Mouse (Mus musculus) limb, embryonic 15.5 days (tissue): ENCODE measurements at regions not wholly inside any gene's neighbourhood (a gene's known extent, or its start where the extent isn't known, plus 50 kb on each side); places are given as distances from the start of the nearest gene placed in this dataset.
A peak's percentile ranks its signal among the peaks of the same experiment; 100 is the strongest.

Experiments
- ATAC-seq: fragments of 200-750 bp; cut with Nextera tagmentation; 2 replicates; pipeline ENCODE4 v1.8.0; 2017; ENCODE audit warnings: low read depth, moderate TSS enrichment; ENCODE audit not compliant: insufficient number of reproducible peaks, low FRiP score, low TSS enrichment
- H3K27ac ChIP-seq: fragments of 300-500 bp; sonication (generic); 2 replicates; pipeline ENCODE4 v1.5.1; 2015; ENCODE audit warnings: moderate library complexity, mild to moderate bottlenecking, inconsistent platforms
- H3K27me3 ChIP-seq: fragments of 300-500 bp; sonication (generic); 2 replicates; pipeline ENCODE4 v1.6.1; 2015; ENCODE audit warnings: inconsistent platforms
- H3K36me3 ChIP-seq: fragments of 300-500 bp; sonication (generic); 2 replicates; pipeline ENCODE4 v1.6.1; 2015; ENCODE audit warnings: inconsistent platforms
- H3K4me1 ChIP-seq: fragments of 300-500 bp; sonication (generic); 2 replicates; pipeline ENCODE4 v1.6.1; 2015; ENCODE audit warnings: inconsistent platforms
- H3K4me2 ChIP-seq: fragments of 300-500 bp; sonication (generic); 2 replicates; pipeline ENCODE4 v1.6.1; 2015; ENCODE audit warnings: mild to moderate bottlenecking, inconsistent platforms
- H3K4me3 ChIP-seq: fragments of 300-500 bp; sonication (generic); 2 replicates; pipeline ENCODE4 v1.5.1; 2015; ENCODE audit warnings: mild to moderate bottlenecking, inconsistent platforms
- H3K9ac ChIP-seq: fragments of 300-500 bp; sonication (generic); 2 replicates; pipeline ENCODE4 v1.6.1; 2015; ENCODE audit warnings: inconsistent platforms
- H3K9me3 ChIP-seq: fragments of 300-500 bp; sonication (generic); 2 replicates; pipeline ENCODE4 v1.6.1; 2016; ENCODE audit warnings: inconsistent platforms
- WGBS: fragments of 180-500 bp; shearing (Covaris S2); methylation state at CpG from one replicate; pipeline ENCODE4 v1.1.7; 2015; 5-methylcytosine and 5-hydroxymethylcytosine counted together

DNA sequence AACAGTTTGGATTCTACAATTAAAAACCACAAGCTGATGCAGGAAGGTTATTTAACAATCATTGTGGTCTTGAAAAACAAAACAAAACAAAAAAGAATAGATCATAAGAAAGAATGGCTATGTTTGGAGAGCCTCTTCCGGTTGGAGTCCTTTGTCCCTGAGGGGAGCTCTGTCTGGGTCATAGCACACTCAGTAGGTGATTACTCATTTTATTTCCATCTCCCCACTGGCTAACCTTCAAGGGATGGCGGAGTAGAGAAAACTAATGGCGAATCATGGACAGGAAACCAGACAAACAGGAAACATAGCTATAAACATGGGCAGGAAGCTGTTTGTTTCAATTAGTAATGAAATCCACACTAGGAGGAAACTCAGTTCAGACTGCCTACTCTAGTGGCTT is 545.8 kb upstream of the Tenm3 start:
- H3K9me3 ChIP-seq, result no peaks in the 10 kb centered on the region
- H3K4me2 ChIP-seq, result no peak overlapping the region
- no peak overlapping the region for H3K9ac ChIP-seq
- no peaks in the 10 kb centered on the region for H3K36me3 ChIP-seq
- ATAC-seq, result no peak
- whole genome bisulfite sequencing, result 40% methylated on average over 3 of the region's 3 CpGs
- H3K27me3 ChIP-seq, result no peaks in the 10 kb centered on the region
- no peak overlapping the region for H3K27ac ChIP-seq
- H3K4me3 ChIP-seq, result no peak overlapping the region
- no peaks in the 10 kb centered on the region for H3K4me1 ChIP-seq

DNA sequence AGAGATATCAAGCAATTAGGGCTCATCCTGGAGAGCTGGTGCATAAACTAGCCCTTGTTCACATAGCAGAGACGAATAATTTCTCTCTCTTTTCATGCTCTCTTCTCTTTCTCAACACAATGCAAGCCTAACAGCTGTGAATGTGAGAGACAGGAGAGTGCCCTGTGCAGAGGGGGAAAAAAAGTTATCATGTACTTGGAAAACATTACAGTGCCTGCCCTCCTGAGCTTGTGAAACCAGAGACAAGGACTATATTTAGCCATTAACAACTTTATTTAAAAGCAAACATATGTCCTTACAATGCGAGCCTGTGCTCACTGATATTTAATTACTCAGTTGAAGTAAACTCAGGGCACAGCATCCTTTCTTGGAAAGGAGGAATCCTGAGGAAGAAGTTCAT is 543.8 kb upstream of the Tenm3 start:
- Histone ChIP-seq H3K4me1 (no peaks in the 10 kb centered on the region), H3K27ac (no peak overlapping the region), H3K27me3 (no peaks in the 10 kb centered on the region), H3K4me3 (no peak overlapping the region), H3K9me3 (no peaks in the 10 kb centered on the region), H3K9ac (no peak overlapping the region), H3K4me2 (no peak overlapping the region), H3K36me3 (no peaks in the 10 kb centered on the region)
- WGBS, result 27% methylated on average over 2 of the region's 2 CpGs
- no peak for ATAC-seq

DNA sequence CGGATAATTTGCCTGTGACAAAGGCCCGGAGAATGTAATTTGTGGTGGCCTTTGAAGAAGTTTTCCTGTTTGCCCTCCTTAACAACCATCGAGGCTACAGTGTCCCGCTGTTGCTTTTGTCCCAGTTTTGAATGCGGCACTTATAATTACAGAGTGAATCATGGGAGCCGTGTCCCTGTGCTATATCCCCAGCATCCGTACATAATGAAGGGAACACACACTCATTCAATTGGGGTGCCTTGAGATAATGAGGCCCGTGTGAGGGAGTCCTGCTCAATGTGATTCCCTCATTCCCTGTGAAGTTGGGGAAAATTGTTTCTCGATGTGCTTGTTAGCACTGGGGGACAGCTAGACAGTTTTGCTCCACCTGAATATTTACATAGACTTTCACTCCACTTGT is 528.9 kb upstream of the Tenm3 start:
- Histone ChIP-seq H3K9ac (no peak overlapping the region), H3K27ac (no peak overlapping the region), H3K27me3 (no peaks in the 10 kb centered on the region), H3K9me3 (no peaks in the 10 kb centered on the region), H3K4me1 (no peaks in the 10 kb centered on the region), H3K36me3 (no peaks in the 10 kb centered on the region), H3K4me3 (no peak overlapping the region), H3K4me2 (no peak overlapping the region)
- WGBS, result 86% methylated on average over 9 of the region's 9 CpGs
- ATAC-seq, result no peak

DNA sequence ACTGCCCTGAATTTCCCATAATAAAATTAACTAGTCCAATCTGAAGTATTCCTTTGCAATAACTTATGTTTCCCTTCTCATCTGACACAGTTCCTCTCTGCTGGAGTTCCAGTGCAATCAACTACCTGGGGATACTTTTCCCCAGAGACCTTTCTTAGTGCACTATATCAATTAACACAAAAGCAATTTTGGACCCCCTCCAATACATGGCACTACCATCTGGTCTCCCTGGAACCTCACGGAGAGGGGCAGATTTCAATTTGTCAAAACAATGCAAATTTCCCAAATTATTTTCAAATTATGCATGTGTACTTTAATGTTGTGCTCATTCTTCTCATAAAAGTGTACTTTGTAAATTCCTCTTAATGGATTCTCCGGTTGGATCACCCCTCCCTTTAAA is 518.9 kb upstream of the Tenm3 start:
- H3K4me3 ChIP-seq, result no peak overlapping the region
- H3K27me3 ChIP-seq, result no peaks in the 10 kb centered on the region
- no peak for ATAC-seq
- no peaks in the 10 kb centered on the region for H3K9me3 ChIP-seq
- 59% methylated on average over 2 of the region's 2 CpGs for WGBS
- H3K27ac ChIP-seq, result no peak overlapping the region
- no peak overlapping the region for H3K9ac ChIP-seq
- no peaks in the 10 kb centered on the region for H3K4me1 ChIP-seq
- no peak overlapping the region for H3K4me2 ChIP-seq
- H3K36me3 ChIP-seq, result no peaks in the 10 kb centered on the region

DNA sequence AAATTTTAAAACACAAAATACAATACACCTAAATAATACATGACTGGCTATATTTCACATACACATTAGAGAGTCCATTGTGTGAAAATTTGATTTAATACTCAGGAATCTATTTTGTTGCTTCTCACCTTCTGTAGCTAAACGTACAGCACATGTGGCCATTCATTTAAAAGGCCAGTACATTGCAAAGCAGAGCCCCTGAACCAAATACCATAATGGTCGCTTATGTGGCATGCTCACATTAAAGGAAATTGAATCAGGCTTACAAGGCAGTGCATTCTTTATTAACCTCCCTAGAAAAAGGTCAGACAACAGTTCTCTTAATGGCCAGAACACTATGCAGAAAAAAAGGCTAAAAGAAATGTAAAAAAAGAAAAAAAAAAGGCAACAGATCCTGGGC is 517.7 kb upstream of the Tenm3 start:
- no peaks in the 10 kb centered on the region for H3K36me3 ChIP-seq
- no peak overlapping the region for H3K4me2 ChIP-seq
- no peak overlapping the region for H3K9ac ChIP-seq
- WGBS, result 30% methylated on average over 2 of the region's 2 CpGs
- no peaks in the 10 kb centered on the region for H3K27me3 ChIP-seq
- H3K4me1 ChIP-seq, result no peaks in the 10 kb centered on the region
- H3K9me3 ChIP-seq, result no peaks in the 10 kb centered on the region
- H3K27ac ChIP-seq, result no peak overlapping the region
- no peak overlapping the region for H3K4me3 ChIP-seq
- no peak for ATAC-seq

DNA sequence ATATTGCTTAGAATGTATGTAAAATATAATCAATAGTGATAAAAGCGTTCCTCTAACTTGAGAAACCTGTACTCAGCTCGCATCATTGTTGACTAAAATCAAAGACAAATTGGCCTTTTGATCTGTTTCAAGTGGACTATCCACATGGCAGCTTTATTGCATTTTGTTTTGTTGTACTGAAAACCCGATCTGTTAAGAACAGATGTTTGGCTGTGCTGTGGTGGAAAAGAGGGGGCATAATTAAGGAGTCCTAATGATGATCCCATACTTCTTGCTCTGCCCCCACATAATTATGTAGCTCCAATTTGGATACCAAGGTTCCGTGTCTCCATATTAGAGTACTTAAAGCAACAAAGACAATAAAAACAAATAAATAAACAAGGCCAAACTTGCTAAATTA is 516.4 kb upstream of the Tenm3 start:
- Histone ChIP-seq H3K4me3 (no peak overlapping the region), H3K9ac (no peak overlapping the region), H3K4me1 (no peaks in the 10 kb centered on the region), H3K36me3 (no peaks in the 10 kb centered on the region), H3K4me2 (no peak overlapping the region), H3K27ac (no peak overlapping the region), H3K9me3 (no peaks in the 10 kb centered on the region), H3K27me3 (no peaks in the 10 kb centered on the region)
- no peak for ATAC-seq
- 51% methylated on average over 4 of the region's 4 CpGs for WGBS

DNA sequence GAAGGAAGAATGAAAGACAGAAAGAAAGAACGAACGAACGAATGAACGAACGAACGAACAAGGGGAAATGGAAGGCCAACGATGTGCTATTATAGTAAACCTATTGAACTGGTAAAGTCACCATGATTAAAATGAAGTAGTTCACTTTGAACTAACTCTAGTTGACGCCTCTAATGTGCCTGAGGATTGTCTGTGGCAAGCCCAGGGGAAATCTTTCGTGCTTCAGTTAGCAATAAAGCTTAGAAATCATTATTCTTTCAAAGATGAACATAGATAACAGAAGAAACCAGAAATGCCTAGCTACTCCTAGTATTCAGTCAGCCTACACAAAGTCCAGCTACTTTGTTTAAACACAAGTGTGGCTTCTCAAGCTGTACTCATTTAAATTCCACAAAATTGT is 515.9 kb upstream of the Tenm3 start:
- Histone ChIP-seq H3K9me3 (no peaks in the 10 kb centered on the region), H3K4me2 (no peak overlapping the region), H3K4me1 (no peaks in the 10 kb centered on the region), H3K9ac (no peak overlapping the region), H3K27me3 (no peaks in the 10 kb centered on the region), H3K36me3 (no peaks in the 10 kb centered on the region), H3K27ac (no peak overlapping the region), H3K4me3 (no peak overlapping the region)
- no peak for ATAC-seq
- WGBS, result 72% methylated on average over 9 of the region's 9 CpGs

DNA sequence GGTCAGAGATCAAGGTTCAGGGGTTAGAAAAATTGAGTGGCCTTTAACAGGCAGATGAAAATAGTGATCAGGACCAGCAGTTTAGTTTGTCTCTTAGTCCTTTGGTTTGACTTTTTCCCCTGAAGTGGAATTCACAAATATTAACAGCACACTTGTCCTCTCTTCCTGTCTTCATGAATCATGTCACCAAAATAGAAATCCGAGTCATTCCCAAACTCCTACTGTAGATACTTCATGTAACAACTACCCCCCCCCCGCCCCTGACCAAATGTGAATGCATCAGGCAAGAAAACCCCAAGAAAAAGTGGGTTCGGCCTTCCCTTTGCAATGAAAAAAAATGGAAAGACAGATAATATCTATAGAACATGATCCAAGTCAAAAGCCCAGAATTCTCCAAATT is 504.9 kb upstream of the Tenm3 start:
- 76% methylated on average over 3 of the region's 3 CpGs for WGBS
- Histone ChIP-seq H3K36me3 (no peaks in the 10 kb centered on the region), H3K27ac (no peak overlapping the region), H3K27me3 (no peaks in the 10 kb centered on the region), H3K4me1 (no peaks in the 10 kb centered on the region), H3K9ac (no peak overlapping the region), H3K4me3 (no peak overlapping the region), H3K4me2 (no peak overlapping the region), H3K9me3 (no peaks in the 10 kb centered on the region)
- ATAC-seq, result no peak

DNA sequence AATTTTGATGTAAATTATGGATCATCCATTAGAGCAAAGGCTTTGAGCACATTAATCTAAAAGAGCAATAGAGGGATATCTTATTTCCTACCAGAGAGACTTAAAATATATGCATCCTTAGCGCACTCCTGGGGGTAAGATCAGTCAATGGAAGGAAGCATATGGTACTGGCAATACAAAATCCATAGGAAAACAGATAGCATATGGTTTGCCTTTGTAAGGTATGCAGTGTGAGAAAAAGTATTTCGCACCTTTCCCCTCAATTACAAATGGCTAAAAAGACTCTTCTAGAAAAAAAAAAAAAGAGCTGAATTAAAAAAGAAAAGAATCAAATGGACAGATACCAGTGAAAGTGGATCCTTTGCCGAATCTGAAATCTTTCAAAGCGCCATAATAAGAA is 495.0 kb upstream of the Tenm3 start:
- Histone ChIP-seq H3K27ac (no peak overlapping the region), H3K27me3 (no peaks in the 10 kb centered on the region), H3K9ac (no peak overlapping the region), H3K4me2 (no peak overlapping the region), H3K4me1 (no peaks in the 10 kb centered on the region), H3K4me3 (no peak overlapping the region), H3K36me3 (no peaks in the 10 kb centered on the region), H3K9me3 (no peaks in the 10 kb centered on the region)
- ATAC-seq, result no peak
- WGBS, result 87% methylated on average over 4 of the region's 4 CpGs

DNA sequence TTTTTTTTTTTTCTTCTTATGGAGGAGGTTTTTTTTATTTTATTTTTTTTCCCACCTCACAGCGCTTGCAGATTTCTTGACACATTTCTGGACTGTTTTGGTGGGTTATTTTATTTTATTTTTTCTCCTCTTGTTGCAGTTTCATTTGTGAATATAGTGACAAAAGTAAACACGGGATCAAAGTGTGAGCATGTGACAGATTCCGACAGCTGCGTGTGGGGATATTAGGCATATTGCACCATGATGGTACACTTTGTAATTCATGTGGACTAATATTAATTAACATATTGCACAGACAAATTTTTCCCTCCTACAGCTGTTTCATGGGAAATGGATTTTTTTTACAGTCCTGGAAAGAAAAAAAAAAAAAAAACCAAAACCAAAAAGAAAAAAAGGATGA is 483.2 kb upstream of the Tenm3 start:
- Histone ChIP-seq H3K27me3 (no peaks in the 10 kb centered on the region), H3K9ac (no peak overlapping the region), H3K27ac (no peak overlapping the region), H3K4me1 (no peaks in the 10 kb centered on the region), H3K4me2 (peak overlapping the region; percentile 24; the same call in 1 of the 2 replicates), H3K4me3 (peak overlapping the region; percentile 10; the same call in 1 of the 2 replicates), H3K36me3 (no peaks in the 10 kb centered on the region), H3K9me3 (no peaks in the 10 kb centered on the region)
- ATAC-seq, result no peak
- WGBS, result 64% methylated on average over 4 of the region's 4 CpGs

DNA sequence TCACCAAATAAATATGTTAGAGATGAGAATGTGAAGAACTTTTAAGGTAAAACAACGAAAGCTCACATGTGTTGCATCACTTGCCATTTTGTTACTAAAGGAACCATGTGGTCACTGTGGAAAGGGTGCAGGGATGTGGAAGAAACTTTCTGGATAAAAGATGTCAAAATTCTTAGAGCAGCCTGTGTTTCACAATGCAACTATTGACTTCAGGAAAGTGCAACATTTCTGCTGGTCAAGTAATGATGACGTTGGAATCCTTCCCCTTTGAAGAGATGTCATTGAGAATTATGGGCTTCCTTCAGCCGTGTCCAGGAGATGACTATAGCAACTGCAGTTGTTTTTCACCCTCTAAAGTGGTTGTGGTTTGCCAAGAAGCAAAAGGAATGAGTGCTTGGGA is 477.7 kb upstream of the Tenm3 start:
- 53% methylated on average over 3 of the region's 3 CpGs for WGBS
- Histone ChIP-seq H3K4me1 (no peaks in the 10 kb centered on the region), H3K27ac (no peak overlapping the region), H3K9ac (no peak overlapping the region), H3K4me3 (no peak overlapping the region), H3K36me3 (no peaks in the 10 kb centered on the region), H3K9me3 (no peaks in the 10 kb centered on the region), H3K27me3 (no peaks in the 10 kb centered on the region), H3K4me2 (no peak overlapping the region)
- no peak for ATAC-seq

DNA sequence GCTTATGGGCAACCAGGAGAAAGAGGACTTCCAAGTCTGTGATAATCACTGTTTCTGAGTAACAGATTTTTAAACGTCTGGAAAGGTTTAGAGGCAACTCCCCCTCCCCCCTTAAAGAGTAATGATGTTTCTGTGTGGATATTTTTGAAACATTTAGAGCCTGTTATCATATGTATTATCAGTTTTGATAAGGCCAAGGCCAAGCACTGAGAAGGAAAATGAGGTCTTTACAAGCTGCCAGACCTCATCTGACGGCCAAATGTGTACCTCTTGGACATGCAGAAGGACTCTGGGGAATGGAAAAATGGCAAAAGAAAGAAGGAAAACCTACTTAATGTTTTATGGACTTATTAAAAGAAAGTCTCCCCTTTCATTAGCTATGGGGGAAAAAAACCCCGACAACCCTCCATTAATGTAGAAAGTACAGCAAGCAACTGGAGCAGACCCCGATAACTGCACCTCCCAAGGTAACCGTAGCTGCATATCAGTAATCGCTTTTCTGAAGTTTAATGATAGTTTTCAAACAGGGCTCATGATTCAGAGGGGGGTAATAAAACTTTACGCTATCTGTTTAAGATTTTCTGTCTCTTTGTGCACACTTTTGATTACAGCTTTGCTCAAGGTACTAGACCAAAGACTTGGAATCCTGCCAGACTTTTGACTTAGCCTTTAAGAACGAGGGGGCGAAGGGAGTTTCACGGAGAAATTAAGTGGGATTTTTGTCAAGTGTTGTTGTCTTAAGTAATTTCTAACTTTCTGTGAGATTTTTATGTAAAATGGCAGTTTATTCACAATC is 469.9 kb upstream of the Tenm3 start:
- 15% methylated on average over 10 of the region's 10 CpGs for WGBS
- Histone ChIP-seq H3K27me3 (no peaks in the 10 kb centered on the region), H3K27ac (no peak overlapping the region), H3K4me1 (peaks cover 7% of the 10 kb centered on the region), H3K4me2 (peak overlapping the region; percentile 29; the same call in 1 of the 2 replicates), H3K9me3 (no peaks in the 10 kb centered on the region), H3K4me3 (no peak overlapping the region), H3K9ac (no peak overlapping the region), H3K36me3 (no peaks in the 10 kb centered on the region)
- ATAC-seq, result no peak

DNA sequence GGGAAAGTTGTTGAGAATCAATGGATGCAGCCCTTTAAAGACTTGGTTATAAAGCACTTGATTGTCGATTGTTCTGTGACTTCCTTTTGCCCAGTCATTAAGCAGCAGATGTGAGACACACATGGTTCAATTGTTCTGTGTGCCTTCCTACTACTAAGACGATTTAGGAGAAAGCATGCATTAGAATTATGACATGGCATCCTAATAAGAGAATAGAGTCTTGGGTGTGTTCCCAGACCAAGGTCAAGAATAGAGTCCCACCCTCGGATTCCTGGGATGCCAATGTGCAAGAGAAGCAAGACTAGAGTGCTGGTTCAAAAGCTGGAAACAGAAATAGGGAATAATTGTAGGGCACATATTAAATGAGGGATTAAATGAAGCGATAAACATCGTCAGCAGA is 469.1 kb upstream of the Tenm3 start:
- H3K9me3 ChIP-seq, result no peaks in the 10 kb centered on the region
- 35% methylated on average over 5 of the region's 5 CpGs for WGBS
- H3K27ac ChIP-seq, result no peak overlapping the region
- peaks cover 7% of the 10 kb centered on the region for H3K4me1 ChIP-seq
- H3K27me3 ChIP-seq, result no peaks in the 10 kb centered on the region
- no peak overlapping the region for H3K4me3 ChIP-seq
- ATAC-seq, result no peak
- H3K4me2 ChIP-seq, result no peak overlapping the region
- no peaks in the 10 kb centered on the region for H3K36me3 ChIP-seq
- H3K9ac ChIP-seq, result no peak overlapping the region
